Mouse (Mus musculus): Measurements from ENCODE around the gene Rps18.
"Not testable (repeated sequence)": the region's sequence is repeated elsewhere in the genome, so short reads cannot be mapped to it uniquely, and the experiment has no call there.

Rps18 gene

DNA sequence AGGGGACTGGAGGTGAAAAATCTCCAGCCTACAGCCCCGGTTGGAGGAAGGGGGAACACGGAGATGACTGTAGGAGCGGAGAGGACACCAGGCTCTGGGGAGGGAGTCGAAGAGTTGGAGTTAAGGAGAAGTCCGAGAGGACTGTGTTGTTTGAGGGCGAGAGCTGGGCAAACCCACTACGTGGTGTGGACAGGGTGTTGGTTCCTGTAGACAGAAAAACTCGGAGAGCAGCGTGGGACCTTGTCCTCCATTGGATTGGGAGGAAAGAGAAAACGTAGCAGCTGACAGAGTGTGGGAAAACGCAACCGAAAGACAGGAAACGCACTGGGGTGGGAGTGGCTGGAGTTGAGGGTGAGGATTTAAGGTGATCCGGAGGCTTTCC, 45.9 kb downstream of the Rps18 start:
- DNase-seq (ENCODE audit: low read depth in 2 of 2, low spot score in 2 of 2), result peak in 1 of 2 experiments; percentile 30

GRCm38 (mm10) chr17:33909077-33909868, 46.5 kb downstream of the Rps18 start, which contains the start of gene Daxx:
TSS of gene Daxx (plus strand) at chr17:33909414.
- DNase-seq (ENCODE audit: low read depth in 2 of 2, low spot score in 2 of 2), result peak; percentile 97

GRCm38 (mm10) chr17:33908331-33909076, 47.3 kb downstream of the Rps18 start:
- no peak for DNase-seq (ENCODE audit: low read depth in 2 of 2, low spot score in 2 of 2)

GRCm38 (mm10) chr17:33904835-33905234, 51.0 kb downstream of the Rps18 start, which contains the start of gene Platr17:
TSS of gene Platr17 (plus strand) at chr17:33905135.
- not testable (repeated sequence) for DNase-seq (ENCODE audit: low read depth in 2 of 2, low spot score in 2 of 2)

GRCm38 (mm10) chr17:33903911-33904651, 51.7 kb downstream of the Rps18 start:
- DNase-seq (ENCODE audit: low read depth in 2 of 2, low spot score in 2 of 2), result not testable (repeated sequence)

DNA sequence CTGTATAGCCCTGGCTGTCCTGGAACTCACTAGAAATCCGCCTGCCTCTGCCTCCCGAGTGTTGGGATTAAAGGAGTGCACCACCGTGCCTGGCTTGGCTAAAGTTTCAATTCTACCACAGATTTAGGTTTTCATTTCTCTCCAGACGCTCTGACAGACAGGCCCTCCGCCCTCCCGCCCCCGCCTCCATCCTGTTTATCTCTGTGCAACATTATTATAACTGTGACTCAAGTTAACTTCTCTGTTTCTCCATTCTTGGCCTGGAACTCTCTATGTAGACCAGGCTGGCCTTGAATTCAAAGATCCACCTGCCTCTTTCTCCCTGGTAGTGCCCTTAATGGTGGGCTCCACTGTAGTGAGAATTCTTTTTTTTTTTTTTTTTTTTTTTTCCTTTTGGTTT, 53.3 kb downstream of the Rps18 start:
- no peak for DNase-seq (ENCODE audit: low read depth in 2 of 2, low spot score in 2 of 2)

GRCm38 (mm10) chr17:33902079-33902478, 53.7 kb downstream of the Rps18 start:
- no peak for DNase-seq (ENCODE audit: low read depth in 2 of 2, low spot score in 2 of 2)

Measured in CD8-positive naive resting alpha-beta T cell, adult 2 months (primary cell).